In genomic region chr11:40715524-40715923, GRCm38 (mm10) we compare ENCODE assay signal across 15 mouse cellular contexts. TPM values are rescaled to one million over a fixed set of nuclear protein-coding genes. Genes with fewer than 3 reads are reported as not detected.
A peak's percentile ranks its signal among the peaks of the same experiment; 100 is the strongest.
DNase-seq lines count a peak whose midpoint lies in the region; ATAC-seq and TF ChIP-seq lines count a peak whose summit lies in the region.
"Had no signal": no experiment of that assay in that cellular context is flagged by ENCODE, and none has a peak within 500 bp of the region (broad histone marks: within the 10 kb centered on the region; RNA-seq: fewer than 3 reads in every experiment).

No protein-coding gene starts in this region.

- H3K27me3 ChIP-seq in forebrain, postnatal 0 days (ENCODE audit: insufficient read depth, low read length), result no peaks in the 10 kb centered on the region
- no peaks in the 10 kb centered on the region for H3K27me3 ChIP-seq in forebrain, embryonic 15.5 days
- H3K27me3 ChIP-seq in liver, postnatal 0 days (ENCODE audit: insufficient read depth, low read length), result no peaks in the 10 kb centered on the region
- H3K27me3 ChIP-seq in liver, embryonic 11.5 days (replicated peaks; ENCODE audit: control insufficient read depth, insufficient read depth, low read length), result no peaks in the 10 kb centered on the region
- H3K27me3 ChIP-seq in E14TG2a.4 (ENCODE audit: insufficient read depth, low read length), result no peaks in the 10 kb centered on the region
- H3K27me3 ChIP-seq in hindbrain, embryonic 11.5 days (ENCODE audit: control insufficient read depth, insufficient read depth, low read length), result no peaks in the 10 kb centered on the region

- WGBS in forebrain, postnatal 0 days, result 90% methylated on average over 5 of the region's 5 CpGs
- 96% methylated on average over 5 of the region's 5 CpGs for WGBS in forebrain, embryonic 15.5 days
- 89% methylated on average over 5 of the region's 5 CpGs for WGBS in liver, postnatal 0 days (ENCODE audit: insufficient replicate concordance)
- WGBS in liver, embryonic 11.5 days, result 94% methylated on average over 5 of the region's 5 CpGs
- WGBS in hindbrain, embryonic 11.5 days, result 97% methylated on average over 5 of the region's 5 CpGs

- H3K9ac ChIP-seq in forebrain, postnatal 0 days, result no peak overlapping the region
- H3K9ac ChIP-seq in forebrain, embryonic 15.5 days (replicated peaks), result no peak overlapping the region
- H3K9ac ChIP-seq in liver, postnatal 0 days (replicated peaks), result no peak overlapping the region
- no peak overlapping the region for H3K9ac ChIP-seq in liver, embryonic 11.5 days (ENCODE audit: low read depth, low read length)
- H3K9ac ChIP-seq in hindbrain, embryonic 11.5 days (ENCODE audit: low read depth, low read length), result no peak overlapping the region

- no peaks in the 10 kb centered on the region for H3K4me1 ChIP-seq in forebrain, postnatal 0 days (ENCODE audit: insufficient read depth)
- no peaks in the 10 kb centered on the region for H3K4me1 ChIP-seq in forebrain, embryonic 15.5 days
- H3K4me1 ChIP-seq in liver, postnatal 0 days (ENCODE audit: insufficient read depth), result no peaks in the 10 kb centered on the region
- no peaks in the 10 kb centered on the region for H3K4me1 ChIP-seq in liver, embryonic 11.5 days (replicated peaks; ENCODE audit: control insufficient read depth, insufficient read depth, low read length)
- peaks cover 7% of the 10 kb centered on the region; the same call in 1 of the 2 replicates for H3K4me1 ChIP-seq in E14TG2a.4 (replicated peaks; ENCODE audit: low read depth, low read length)
- no peaks in the 10 kb centered on the region for H3K4me1 ChIP-seq in hindbrain, embryonic 11.5 days (replicated peaks; ENCODE audit: control insufficient read depth, insufficient read depth, low read length)
- H3K4me1 ChIP-seq: embryonic facial prominence, embryonic 10.5 days; limb, embryonic 10.5 days; midbrain, embryonic 10.5 days had no signal

- H3K36me3 ChIP-seq in forebrain, postnatal 0 days (ENCODE audit: insufficient read depth), result no peaks in the 10 kb centered on the region
- H3K36me3 ChIP-seq in forebrain, embryonic 15.5 days, result peaks cover 33% of the 10 kb centered on the region
- H3K36me3 ChIP-seq in liver, postnatal 0 days (replicated peaks; ENCODE audit: insufficient read depth, low read length), result peaks cover 80% of the 10 kb centered on the region
- H3K36me3 ChIP-seq in liver, embryonic 11.5 days (ENCODE audit: control insufficient read depth, insufficient read depth, low read length), result peaks cover 74% of the 10 kb centered on the region
- peaks cover 98% of the 10 kb centered on the region for H3K36me3 ChIP-seq in E14TG2a.4 (ENCODE audit: insufficient read depth, low read length)
- H3K36me3 ChIP-seq in hindbrain, embryonic 11.5 days (ENCODE audit: control insufficient read depth, insufficient read depth, low read length), result 0 out of 2 replicates have a peak, but pooled peaks cover 4% of the 10 kb centered on the region

- TF ChIP-seq EP300 in liver, postnatal 0 days (IDR thresholded peaks at IDR 0.05; ENCODE audit: low read depth), result no peak

- ATAC-seq in forebrain, postnatal 0 days, result peak; percentile 48; the same call in 1 of the 2 replicates
- ATAC-seq in forebrain, embryonic 15.5 days (replicated peaks), result no peak
- no peak for ATAC-seq in liver, postnatal 0 days
- no peak for ATAC-seq in liver, embryonic 11.5 days (replicated peaks; ENCODE audit: low FRiP score)
- ATAC-seq in granulocyte monocyte progenitor cell, adult 5-6 weeks (replicated peaks; ENCODE audit: poor library complexity, severe bottlenecking), result 0 out of 2 replicates have a peak, but pooled peaks have one; percentile 37
- ATAC-seq in hindbrain, embryonic 11.5 days (ENCODE audit: low FRiP score), result no peak

- no peaks in the 10 kb centered on the region for H3K9me3 ChIP-seq in forebrain, postnatal 0 days (ENCODE audit: low read length)
- no peaks in the 10 kb centered on the region for H3K9me3 ChIP-seq in forebrain, embryonic 15.5 days
- H3K9me3 ChIP-seq in liver, postnatal 0 days (ENCODE audit: low read length), result no peaks in the 10 kb centered on the region
- no peaks in the 10 kb centered on the region for H3K9me3 ChIP-seq in liver, embryonic 11.5 days (ENCODE audit: control insufficient read depth, low read length)
- no peaks in the 10 kb centered on the region for H3K9me3 ChIP-seq in E14TG2a.4 (ENCODE audit: low read length)
- H3K9me3 ChIP-seq in hindbrain, embryonic 11.5 days (ENCODE audit: control insufficient read depth, low read length), result no peaks in the 10 kb centered on the region
- H3K9me3 ChIP-seq: embryonic facial prominence, embryonic 10.5 days; limb, embryonic 10.5 days; midbrain, embryonic 10.5 days had no signal

- TF ChIP-seq CTCF in forebrain, postnatal 0 days (IDR thresholded peaks at IDR 0.05; ENCODE audit: low read depth), result peak; percentile 45
- peak; percentile 43 for TF ChIP-seq CTCF in liver, postnatal 0 days (IDR thresholded peaks at IDR 0.05; ENCODE audit: low read depth)
- TF ChIP-seq CTCF in E14TG2a.4 (conservative IDR thresholded peaks at IDR 0.05; ENCODE audit: low read length), result peak; percentile 49
- no peak for TF ChIP-seq CTCF in gastrocnemius, adult 2 months (IDR thresholded peaks at IDR 0.05)

- intact Hi-C loops in gastrocnemius, adult 2 months (cut with DNase I), result no loop called here

- H3K27ac ChIP-seq in forebrain, postnatal 0 days (ENCODE audit: low read depth, low read length), result no peak overlapping the region
- no peak overlapping the region for H3K27ac ChIP-seq in forebrain, embryonic 15.5 days (replicated peaks)
- no peak overlapping the region for H3K27ac ChIP-seq in liver, postnatal 0 days (ENCODE audit: low read depth)
- no peak overlapping the region for H3K27ac ChIP-seq in liver, embryonic 11.5 days (ENCODE audit: low read depth, low read length)
- no peak overlapping the region for H3K27ac ChIP-seq in gastrocnemius, adult 2 months
- H3K27ac ChIP-seq in hindbrain, embryonic 11.5 days (ENCODE audit: low read depth, low read length), result no peak overlapping the region
- H3K27ac ChIP-seq: embryonic facial prominence, embryonic 10.5 days; limb, embryonic 10.5 days; midbrain, embryonic 10.5 days had no signal

- no peak overlapping the region for H3K4me3 ChIP-seq in forebrain, postnatal 0 days (ENCODE audit: low read depth, low read length)
- H3K4me3 ChIP-seq in forebrain, embryonic 15.5 days, result no peak overlapping the region
- no peak overlapping the region for H3K4me3 ChIP-seq in liver, postnatal 0 days (ENCODE audit: low read depth, low read length)
- no peak overlapping the region for H3K4me3 ChIP-seq in liver, embryonic 11.5 days (ENCODE audit: low read depth, low read length)
- no peak overlapping the region for H3K4me3 ChIP-seq in E14TG2a.4 (replicated peaks; ENCODE audit: low read length)
- H3K4me3 ChIP-seq in gastrocnemius, adult 2 months, result no peak overlapping the region
- no peak overlapping the region for H3K4me3 ChIP-seq in hindbrain, embryonic 11.5 days (ENCODE audit: low read depth, low read length)
- H3K4me3 ChIP-seq: embryonic facial prominence, embryonic 10.5 days; limb, embryonic 10.5 days; midbrain, embryonic 10.5 days had no signal

- no peak overlapping the region for H3K4me2 ChIP-seq in forebrain, postnatal 0 days (ENCODE audit: low read depth)
- H3K4me2 ChIP-seq in forebrain, embryonic 15.5 days (replicated peaks), result no peak overlapping the region
- no peak overlapping the region for H3K4me2 ChIP-seq in liver, postnatal 0 days (ENCODE audit: low read depth, low read length)
- H3K4me2 ChIP-seq in liver, embryonic 11.5 days, result no peak overlapping the region
- H3K4me2 ChIP-seq in hindbrain, embryonic 11.5 days (replicated peaks; ENCODE audit: low read depth, low read length), result no peak overlapping the region

- DNase-seq in forebrain, postnatal 0 days, result peak; percentile 33
- peak; percentile 22 for DNase-seq in liver, postnatal 0 days
- no peak for DNase-seq in liver, embryonic 11.5 days (ENCODE audit: low spot score)
- no peak for DNase-seq in gastrocnemius, adult 2 months
- no peak for DNase-seq in hindbrain, embryonic 11.5 days (ENCODE audit: low spot score)
- DNase-seq: cerebellum, adult 18-20 months; heart, postnatal 36 days; kidney, postnatal 4 days; lung, adult 18-20 months had no signal

RNA-seq across cellular contexts. Expression of gene Hmmr, which starts 17.7 kb away (rescaled TPM):
- 3.0 and 6.4 TPM in 2 replicates for total RNA-seq in forebrain, postnatal 0 days (2014; rRNA removed)
- polyA plus RNA-seq in forebrain, postnatal 0 days (2015; fragmentation: Nextera tagmentation; extraction: Ambion mirVana), result 4.3 and 4.6 TPM in 2 replicates
- polyA plus RNA-seq in forebrain, embryonic 15.5 days (2015; fragmentation: Nextera tagmentation; extraction: Ambion mirVana), result 18.2 and 21.0 TPM in 2 replicates
- 16.5 and 21.8 TPM in 2 replicates for polyA plus RNA-seq in liver, postnatal 0 days (2015; fragmentation: Nextera tagmentation; extraction: Ambion mirVana)
- polyA plus RNA-seq in liver, embryonic 11.5 days (2014; fragmentation: Nextera tagmentation; extraction: Ambion mirVana), result 92.0 and 96.9 TPM in 2 replicates
- total RNA-seq in granulocyte monocyte progenitor cell, adult 5-6 weeks (2014; fragmentation: Nextera tagmentation), result 11.1 and 27.0 TPM in 2 replicates
- 71.2 and 85.8 TPM in 2 replicates for total RNA-seq in granulocyte monocyte progenitor cell, adult 5-6 weeks (2017)
- total RNA-seq in gastrocnemius, adult 2 months (2021), result under 1 TPM in 1 of 2 experiments, not detected in 1; 0.08 TPM
- 55.0 TPM in 2 replicates for polyA plus RNA-seq in hindbrain, embryonic 11.5 days (2014; fragmentation: Nextera tagmentation; extraction: Ambion mirVana)

RNA-seq across cellular contexts. Expression of gene Nudcd2, which starts 17.9 kb away (rescaled TPM):
- total RNA-seq in forebrain, postnatal 0 days (2014; rRNA removed), result 29.0 and 29.5 TPM in 2 replicates
- 50.5 and 56.3 TPM in 2 replicates for polyA plus RNA-seq in forebrain, postnatal 0 days (2015; fragmentation: Nextera tagmentation; extraction: Ambion mirVana)
- 78.7 and 80.2 TPM in 2 replicates for polyA plus RNA-seq in forebrain, embryonic 15.5 days (2015; fragmentation: Nextera tagmentation; extraction: Ambion mirVana)
- polyA plus RNA-seq in liver, postnatal 0 days (2015; fragmentation: Nextera tagmentation; extraction: Ambion mirVana), result 68.6 and 70.1 TPM in 2 replicates
- polyA plus RNA-seq in liver, embryonic 11.5 days (2014; fragmentation: Nextera tagmentation; extraction: Ambion mirVana), result 191 and 202 TPM in 2 replicates
- total RNA-seq in granulocyte monocyte progenitor cell, adult 5-6 weeks (2014; fragmentation: Nextera tagmentation), result 77.5 and 108 TPM in 2 replicates
- 176 and 201 TPM in 2 replicates for total RNA-seq in granulocyte monocyte progenitor cell, adult 5-6 weeks (2017)
- total RNA-seq in gastrocnemius, adult 2 months (2021), result 10 to 100 TPM in 1 of 2 experiments, 1 to 10 TPM in 1; 9.9 to 14.0 TPM
- 184 and 196 TPM in 2 replicates for polyA plus RNA-seq in hindbrain, embryonic 11.5 days (2014; fragmentation: Nextera tagmentation; extraction: Ambion mirVana)

RNA-seq across cellular contexts. Expression of gene Mat2b, which starts 20.5 kb away (rescaled TPM):
- 59.6 and 71.1 TPM in 2 replicates for total RNA-seq in forebrain, postnatal 0 days (2014; rRNA removed)
- 61.6 and 70.4 TPM in 2 replicates for polyA plus RNA-seq in forebrain, postnatal 0 days (2015; fragmentation: Nextera tagmentation; extraction: Ambion mirVana)
- polyA plus RNA-seq in forebrain, embryonic 15.5 days (2015; fragmentation: Nextera tagmentation; extraction: Ambion mirVana), result 76.6 and 78.8 TPM in 2 replicates
- polyA plus RNA-seq in liver, postnatal 0 days (2015; fragmentation: Nextera tagmentation; extraction: Ambion mirVana), result 46.4 and 50.3 TPM in 2 replicates
- polyA plus RNA-seq in liver, embryonic 11.5 days (2014; fragmentation: Nextera tagmentation; extraction: Ambion mirVana), result 94.2 and 105 TPM in 2 replicates
- 76.7 and 94.3 TPM in 2 replicates for total RNA-seq in granulocyte monocyte progenitor cell, adult 5-6 weeks (2014; fragmentation: Nextera tagmentation)
- 111 and 159 TPM in 2 replicates for total RNA-seq in granulocyte monocyte progenitor cell, adult 5-6 weeks (2017)
- 10 to 100 TPM; 57.9 to 61.8 TPM for total RNA-seq in gastrocnemius, adult 2 months (2021)
- 105 and 107 TPM in 2 replicates for polyA plus RNA-seq in hindbrain, embryonic 11.5 days (2014; fragmentation: Nextera tagmentation; extraction: Ambion mirVana)

RNA-seq across cellular contexts. Expression of gene Ccng1, which starts 39.6 kb away (rescaled TPM):
- 52.0 and 54.2 TPM in 2 replicates for total RNA-seq in forebrain, postnatal 0 days (2014; rRNA removed)
- 25.9 and 28.6 TPM in 2 replicates for polyA plus RNA-seq in forebrain, postnatal 0 days (2015; fragmentation: Nextera tagmentation; extraction: Ambion mirVana)
- 28.8 and 30.5 TPM in 2 replicates for polyA plus RNA-seq in forebrain, embryonic 15.5 days (2015; fragmentation: Nextera tagmentation; extraction: Ambion mirVana)
- polyA plus RNA-seq in liver, postnatal 0 days (2015; fragmentation: Nextera tagmentation; extraction: Ambion mirVana), result 11.3 and 11.7 TPM in 2 replicates
- 50.2 and 60.6 TPM in 2 replicates for polyA plus RNA-seq in liver, embryonic 11.5 days (2014; fragmentation: Nextera tagmentation; extraction: Ambion mirVana)
- 44.0 and 58.2 TPM in 2 replicates for total RNA-seq in granulocyte monocyte progenitor cell, adult 5-6 weeks (2014; fragmentation: Nextera tagmentation)
- 53.7 and 71.2 TPM in 2 replicates for total RNA-seq in granulocyte monocyte progenitor cell, adult 5-6 weeks (2017)
- total RNA-seq in gastrocnemius, adult 2 months (2021), result 100 to 1,000 TPM; 643 to 672 TPM
- polyA plus RNA-seq in hindbrain, embryonic 11.5 days (2014; fragmentation: Nextera tagmentation; extraction: Ambion mirVana), result 48.9 and 51.4 TPM in 2 replicates

Comparison
In these comparisons a context has a peak if more than half of its experiments do, and no peak if none do; other contexts are left out.
1. ATAC-seq: peak in forebrain, postnatal 0 days (single experiment) and granulocyte monocyte progenitor cell, adult 5-6 weeks (single experiment); none in forebrain, embryonic 15.5 days (single experiment), liver, postnatal 0 days (single experiment), liver, embryonic 11.5 days (single experiment) and hindbrain, embryonic 11.5 days (single experiment).
2. DNase-seq: peak in forebrain, postnatal 0 days (single experiment) and liver, postnatal 0 days (single experiment); none in liver, embryonic 11.5 days (single experiment), gastrocnemius, adult 2 months (single experiment) and hindbrain, embryonic 11.5 days (single experiment).